Mouse (Mus musculus) 3134 (cell line): Measurements from ENCODE around the gene Rab26.

ENCODE experiments used
- DNase-seq: peaks from one replicate; pipeline ENCODE4 v3.0.0-alpha.2; 2011; ENCODE audit warnings: low spot score; ENCODE audit not compliant: insufficient read length; ENCODE audit errors: extremely low read depth

The Rab26 gene

DNA sequence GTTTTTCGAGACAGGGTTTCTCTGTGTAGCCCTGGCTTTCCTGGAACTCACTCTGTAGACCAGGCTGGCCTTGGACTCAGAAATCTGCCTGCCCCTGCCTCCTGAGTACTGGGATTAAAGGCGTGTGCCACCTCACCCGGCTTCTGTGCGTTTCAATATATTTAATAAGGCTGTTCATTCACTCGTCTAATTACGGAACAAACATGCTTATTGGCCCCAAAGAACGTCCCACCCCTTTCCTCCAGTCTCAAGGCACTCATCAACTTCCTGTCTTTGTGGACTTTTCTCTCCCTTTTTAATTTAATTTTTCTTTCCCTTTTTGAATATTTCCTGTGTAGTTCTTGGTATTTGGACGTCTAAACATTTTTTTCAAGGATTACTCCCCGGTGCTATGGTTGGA is 14.4 kb upstream of the Rab26 start:
- no peak for DNase-seq

DNA sequence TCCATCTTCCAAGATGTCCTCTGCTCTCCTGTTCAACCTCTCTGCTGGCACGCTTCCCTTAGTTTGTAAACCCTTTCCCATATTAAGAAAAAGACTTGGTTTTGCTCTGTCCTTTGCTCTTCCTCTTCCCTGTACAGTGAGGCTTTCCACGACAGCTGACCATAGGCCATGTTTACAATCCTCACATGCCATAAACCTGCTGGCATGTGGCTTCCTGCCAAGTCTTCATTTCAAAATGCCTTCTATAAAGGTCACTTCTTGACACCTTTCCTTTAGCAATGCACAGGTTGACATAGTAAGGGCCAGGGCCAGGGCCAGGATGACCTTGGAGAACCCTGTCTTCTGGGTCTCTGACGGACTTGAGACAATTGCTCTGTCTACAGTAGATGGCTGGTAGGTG is 12.2 kb upstream of the Rab26 start:
- no peak for DNase-seq

DNA sequence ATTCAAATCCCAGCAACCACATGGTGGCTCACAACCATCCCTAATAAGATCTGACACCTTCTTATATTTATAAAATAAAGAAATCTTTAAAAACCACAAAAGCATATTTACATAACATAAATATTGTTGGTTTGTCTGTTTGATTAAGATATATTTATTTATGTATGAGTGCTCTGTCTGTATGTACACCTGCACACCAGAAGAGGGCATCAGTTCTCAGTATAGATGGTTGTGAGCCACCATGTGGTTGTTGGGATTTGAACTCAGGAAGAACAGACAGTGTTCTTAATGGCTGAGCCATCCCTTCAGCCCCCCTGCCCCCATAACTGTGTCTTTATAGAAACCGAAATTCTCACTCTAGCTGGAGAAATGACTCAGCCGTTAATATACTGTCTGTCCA is 11.2 kb upstream of the Rab26 start:
- no peak for DNase-seq

DNA sequence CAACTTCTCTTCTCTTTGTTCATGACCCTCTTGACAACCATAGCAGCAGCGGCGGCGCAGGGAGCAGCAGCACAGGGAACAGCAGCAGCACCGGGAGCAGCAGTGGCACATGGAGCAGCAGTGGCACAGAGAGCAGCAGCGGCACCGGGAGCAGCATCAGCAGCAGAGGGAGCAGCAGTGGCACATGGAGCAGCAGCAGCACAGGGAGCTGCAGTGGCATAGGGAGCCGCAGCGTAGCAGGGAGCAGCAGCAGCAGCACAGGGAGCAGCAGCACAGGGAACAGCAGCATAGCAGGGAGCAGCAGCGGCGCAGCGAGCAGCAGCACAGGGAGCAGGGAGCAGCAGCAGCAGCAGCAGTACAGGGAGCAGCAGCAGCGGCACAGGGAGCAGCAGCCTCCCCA is 10.6 kb upstream of the Rab26 start:
- DNase-seq = no peak

DNA sequence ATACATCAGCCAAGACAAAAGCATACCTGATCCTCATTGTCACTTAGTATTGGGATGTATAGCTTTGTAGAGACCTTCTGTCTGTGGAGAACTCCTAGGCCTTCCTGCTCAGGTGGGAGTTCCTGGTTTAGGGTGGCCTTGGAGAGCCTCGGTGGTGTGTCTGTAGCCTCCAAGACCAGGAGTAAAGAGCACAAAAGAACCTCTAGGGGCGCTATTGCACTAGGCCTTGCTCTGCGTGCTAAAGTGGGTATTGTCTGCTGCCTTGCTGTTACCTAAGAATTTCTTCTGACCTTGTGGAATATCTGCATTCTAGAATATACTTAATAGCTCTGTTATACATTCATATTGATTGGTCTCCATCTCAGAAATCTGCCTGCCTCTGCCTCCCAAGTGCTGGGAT is 6.4 kb upstream of the Rab26 start:
- no peak for DNase-seq

DNA sequence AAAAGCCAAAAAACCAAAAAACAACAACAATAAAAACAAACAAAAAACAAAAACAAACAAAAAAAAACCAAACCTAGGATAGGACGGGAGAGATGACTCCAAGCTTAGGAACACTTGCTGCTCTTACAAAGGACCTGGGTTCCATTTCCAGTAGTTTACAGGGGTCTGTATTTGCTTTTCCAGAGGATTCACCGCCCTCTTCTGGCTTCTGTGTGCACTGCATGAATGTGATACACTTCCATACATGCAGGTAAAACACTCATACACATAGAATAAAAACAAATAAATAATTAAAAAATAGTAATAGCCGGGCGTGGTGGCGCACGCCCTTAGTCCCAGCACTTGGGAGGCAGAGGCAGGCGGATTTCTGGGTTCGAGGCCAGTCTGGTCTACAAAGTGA is 4.9 kb upstream of the Rab26 start:
- DNase-seq = no peak

DNA sequence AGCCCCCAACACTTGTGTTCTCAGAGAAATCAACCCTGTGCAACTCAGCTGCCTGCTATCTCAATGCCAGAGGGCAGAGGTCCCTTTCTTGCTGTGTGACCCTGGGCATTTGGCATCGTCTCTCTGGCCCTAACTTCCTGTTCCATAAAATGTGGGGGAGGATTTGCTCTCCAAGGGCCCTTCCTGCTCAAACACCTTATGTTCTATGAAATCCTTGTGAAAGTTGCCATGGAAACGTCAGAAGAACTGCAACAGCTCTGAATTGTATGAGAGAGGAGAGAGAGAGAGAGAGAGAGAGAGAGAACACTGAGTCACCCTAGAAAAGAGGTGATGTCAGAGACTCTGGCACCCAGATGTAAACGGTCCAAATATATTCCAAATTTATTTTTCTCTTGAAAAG is 3.5 kb upstream of the Rab26 start:
- DNase-seq = no peak

DNA sequence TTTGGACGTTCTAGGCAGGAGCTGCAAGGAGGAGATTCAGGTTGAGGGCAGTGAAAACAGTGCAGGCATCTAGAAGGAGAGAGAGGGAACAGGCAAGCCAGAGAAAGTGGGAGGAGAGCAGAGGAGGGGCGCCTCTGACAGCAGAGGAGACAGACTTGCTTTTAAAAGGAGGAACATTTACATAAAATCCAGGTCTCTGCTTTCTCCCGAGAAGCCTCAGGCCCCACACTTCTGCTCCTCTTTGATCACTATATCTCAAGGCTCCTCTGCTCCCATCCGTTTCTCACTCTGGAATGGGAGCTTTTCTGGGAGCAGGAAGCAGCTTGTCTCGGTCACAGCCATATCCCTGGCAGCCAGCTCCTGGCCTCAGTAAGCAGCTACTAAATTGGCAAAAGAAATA is 1.3 kb upstream of the Rab26 start:
- DNase-seq = no peak

DNA sequence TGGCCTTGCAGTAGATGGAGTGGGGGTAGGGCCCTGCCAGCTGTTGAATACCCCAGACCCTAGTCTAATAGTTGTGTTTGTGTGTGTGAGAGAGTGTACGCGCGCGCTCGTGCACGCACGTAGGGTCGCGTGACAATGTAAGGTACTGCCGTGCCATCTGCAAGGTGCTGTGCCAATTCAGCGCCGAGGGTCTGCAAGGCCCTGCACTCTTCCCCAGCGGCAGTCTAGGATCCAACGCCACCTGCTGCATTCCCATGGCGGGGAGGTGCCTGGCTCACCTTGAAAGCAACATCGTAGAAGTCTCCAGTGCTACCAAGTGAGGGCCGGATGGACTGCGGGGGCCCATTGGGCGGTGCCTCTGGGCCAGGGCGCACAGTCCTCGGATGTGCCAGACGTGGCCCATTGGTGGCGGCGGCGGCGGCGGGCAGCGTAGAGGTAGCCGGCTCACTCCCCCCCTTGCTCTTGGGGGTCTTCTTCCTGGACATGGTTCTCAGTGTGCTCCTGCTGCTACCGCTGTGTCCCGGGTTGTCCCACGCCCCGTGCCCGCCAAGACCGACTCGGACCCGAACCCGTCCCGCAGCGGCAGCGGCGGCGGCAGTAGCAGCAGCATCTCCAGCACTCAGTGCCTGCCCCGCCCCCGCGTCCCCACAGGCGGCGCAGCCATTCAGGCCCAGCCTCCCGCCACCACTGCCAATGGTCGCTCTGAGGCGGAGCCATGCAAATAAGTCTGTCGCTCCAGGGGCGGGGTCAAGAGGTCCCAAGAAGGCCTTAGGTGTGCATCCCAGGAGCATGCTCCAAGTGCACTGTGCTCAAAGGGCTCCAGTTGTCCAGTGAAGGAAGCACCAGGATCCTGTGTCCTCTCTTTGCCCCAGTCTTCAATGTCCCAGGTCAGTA is 664 bp downstream of the Rab26 start:
- no peak for DNase-seq

DNA sequence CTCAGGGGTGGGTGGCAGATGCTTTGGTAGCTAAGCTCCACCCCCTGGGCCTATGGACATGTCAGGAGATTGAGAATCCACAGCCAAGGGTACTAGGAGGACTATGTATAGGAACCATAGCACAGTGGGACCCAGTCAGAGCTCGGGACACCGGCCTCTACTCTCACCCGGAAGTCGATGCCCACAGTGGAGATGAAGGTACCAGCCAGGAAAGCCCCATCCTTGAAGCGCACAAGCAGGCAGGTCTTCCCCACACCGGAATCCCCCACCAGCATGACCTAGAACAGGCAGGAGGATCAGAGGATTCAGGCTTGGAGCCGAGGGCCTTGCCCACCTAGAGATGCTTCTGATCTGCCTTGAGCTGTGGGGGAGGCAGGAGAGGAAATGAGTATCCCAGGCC is 2.0 kb downstream of the Rab26 start:
- DNase-seq = no peak

DNA sequence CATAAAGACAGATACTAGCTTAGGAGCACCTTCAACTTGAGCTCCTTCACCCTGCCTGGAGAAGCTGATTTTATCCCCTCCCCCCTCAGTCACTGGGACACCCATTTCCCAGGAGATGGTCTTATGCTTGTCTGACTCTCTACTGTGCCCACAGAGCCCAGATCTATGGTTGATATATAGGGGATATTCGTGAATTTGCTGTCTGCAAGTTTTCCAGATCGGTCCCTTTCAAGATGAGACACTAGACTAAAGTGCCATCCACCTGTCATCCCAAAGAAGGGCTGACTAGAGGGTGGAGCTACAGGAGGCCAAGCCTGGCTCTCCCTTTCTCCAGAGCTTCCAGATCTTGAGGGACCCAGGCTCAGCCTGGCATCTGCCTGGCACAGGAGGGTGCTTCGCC is 2.9 kb downstream of the Rab26 start:
- no peak for DNase-seq

DNA sequence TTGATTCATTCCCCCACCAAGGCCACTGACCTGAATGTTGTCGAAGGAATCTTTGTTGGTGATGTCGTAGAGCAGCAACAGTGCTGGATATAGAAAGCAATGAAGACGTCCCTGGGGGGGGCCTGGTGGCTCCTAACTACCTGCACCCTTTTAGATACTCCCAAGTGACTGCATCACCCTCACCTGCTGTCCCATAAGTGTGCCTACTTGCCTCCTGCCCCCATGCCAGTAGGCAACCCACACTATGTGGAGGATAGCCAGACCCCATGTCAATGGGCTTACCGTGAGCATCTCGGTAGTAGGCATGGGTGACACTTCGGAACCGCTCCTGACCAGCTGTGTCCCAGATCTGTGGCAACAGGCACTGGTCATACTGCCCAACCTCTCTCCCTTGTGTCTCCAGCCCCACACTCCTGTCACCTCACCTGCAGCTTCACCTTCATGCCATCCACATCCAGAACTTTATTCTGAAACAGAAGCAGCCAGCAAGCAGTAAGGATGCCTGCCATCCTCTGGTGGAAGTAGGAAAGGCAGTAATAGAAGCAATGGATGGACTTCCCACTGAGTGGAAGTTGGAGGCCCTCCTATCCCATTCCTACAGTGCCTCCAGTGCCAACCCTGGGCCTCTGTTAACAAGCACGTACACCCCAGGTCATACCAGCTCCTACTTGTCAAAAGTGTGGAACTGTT is 3.5 kb downstream of the Rab26 start:
- no peak for DNase-seq

DNA sequence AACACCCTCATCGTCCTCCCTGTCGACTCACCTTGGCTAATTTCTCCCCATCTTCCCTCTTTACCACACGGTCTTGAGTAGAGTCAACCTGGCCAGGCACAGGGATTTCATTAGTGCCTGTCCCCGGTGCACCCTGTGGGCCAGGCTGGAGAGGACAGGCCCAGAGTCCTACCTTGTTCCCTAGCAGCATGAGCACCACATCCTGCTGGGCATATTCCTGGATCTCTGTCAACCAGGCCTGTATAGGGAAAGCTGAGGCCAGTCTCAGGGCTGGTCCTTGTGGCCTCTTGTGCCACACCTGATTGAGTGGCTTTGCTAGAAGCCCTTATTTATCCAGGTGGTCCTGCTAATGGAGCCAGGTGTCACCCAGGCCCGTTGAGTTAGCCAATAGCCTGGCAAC is 4.1 kb downstream of the Rab26 start:
- no peak for DNase-seq

DNA sequence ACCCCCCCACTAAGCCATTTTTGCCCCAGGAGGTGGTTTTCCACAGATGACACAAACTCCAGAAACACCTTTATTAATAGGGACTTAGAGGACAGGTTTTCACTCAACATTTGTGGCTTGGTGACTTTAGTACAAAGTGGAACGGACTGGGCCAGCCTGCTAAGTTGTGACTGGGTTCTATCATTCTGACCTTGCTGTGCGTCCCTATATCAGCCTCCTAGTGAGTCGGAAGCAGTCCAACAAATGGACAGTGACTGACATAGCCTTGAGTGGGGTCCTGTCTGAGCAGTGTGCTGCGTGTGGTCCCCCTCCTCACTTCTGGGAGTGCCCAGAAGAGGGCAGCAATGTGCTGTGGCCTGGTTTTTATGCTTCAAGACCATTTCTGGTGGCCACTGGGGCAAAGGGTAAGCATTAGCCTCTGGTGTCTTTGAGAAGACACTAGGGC is 5.0 kb downstream of the Rab26 start:
- peak; percentile 57 for DNase-seq

DNA sequence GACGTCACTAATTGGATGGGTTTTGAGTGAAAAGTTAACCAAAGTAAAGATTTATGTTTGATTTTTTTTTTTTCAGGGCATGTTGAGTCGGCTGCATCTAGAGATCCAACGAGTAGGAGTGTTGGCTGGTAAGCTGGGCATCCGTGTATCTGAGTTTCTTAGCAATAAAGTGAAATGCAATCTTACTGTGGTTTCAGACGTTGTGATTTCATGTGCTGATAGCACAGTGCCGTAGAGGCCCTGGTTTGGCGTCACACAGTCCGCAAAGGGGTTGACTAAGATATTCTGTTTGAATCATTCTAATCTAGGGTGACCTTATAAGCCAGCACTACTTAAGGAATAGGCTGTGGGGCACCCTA is 5.5 kb downstream of the Rab26 start:
- DNase-seq = no peak

DNA sequence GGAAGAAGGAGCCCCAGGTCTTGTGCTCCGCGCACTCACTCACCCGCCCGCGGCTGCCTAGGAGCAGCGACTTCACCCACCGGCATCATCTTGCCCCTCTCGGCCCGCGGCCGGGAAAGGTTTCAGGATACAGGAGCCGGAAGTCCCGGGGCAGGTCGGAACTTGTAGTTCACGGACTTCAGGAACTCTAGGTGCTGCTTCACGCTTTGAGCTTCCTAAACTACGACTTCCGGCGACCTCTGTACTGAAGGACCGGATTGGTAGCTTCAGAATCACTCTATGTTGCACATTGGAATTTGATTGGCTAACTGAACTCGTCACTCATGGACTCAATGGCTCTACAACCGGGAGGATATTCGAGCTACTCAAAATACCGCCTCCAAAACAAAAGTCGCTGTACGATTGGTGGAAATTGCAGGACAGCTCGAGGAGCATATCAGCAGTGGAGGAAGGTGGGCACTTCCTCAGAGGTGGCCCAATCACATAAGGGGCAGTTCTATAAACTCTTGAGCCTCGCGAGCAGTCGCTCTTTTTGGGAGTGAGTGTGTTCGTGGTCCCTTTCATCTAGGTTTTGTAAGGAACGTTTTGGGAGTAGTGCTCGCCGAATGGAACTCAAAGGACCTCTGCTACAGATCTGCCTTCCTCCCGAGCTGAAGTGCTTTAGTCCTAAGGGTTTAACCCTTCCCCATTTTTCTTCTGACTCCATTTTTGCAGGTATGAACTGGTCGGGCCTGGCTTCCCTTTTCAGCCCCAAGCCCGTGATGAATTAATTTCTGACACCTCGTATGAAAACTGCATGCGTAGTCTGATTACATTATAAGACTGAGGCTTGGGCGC is 6.1 kb downstream of the Rab26 start, which contains the start of gene Traf7:
Gene Traf7, minus strand, starts transcription at position 216 of the 837 bp plus-strand sequence.
- peak; percentile 93 for DNase-seq

DNA sequence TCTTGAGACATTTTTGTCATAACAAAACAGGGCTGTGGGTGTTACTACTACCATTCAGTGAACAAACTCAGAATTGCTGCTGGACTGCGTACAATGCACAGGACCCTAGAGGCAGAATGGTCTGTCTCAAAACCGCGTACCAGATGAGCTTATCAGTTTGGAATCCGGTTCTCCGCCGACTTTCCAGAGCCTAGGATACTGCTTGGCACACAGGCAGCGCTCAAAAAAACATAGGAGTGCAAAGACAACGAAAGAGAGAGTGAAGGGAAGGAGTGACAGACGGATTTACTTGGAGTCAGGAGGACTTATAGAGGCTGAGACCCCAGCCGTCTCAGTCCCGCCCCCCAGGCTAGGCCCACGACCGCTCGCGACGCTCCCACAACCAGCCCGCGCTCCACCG is 6.7 kb downstream of the Rab26 start:
- no peak for DNase-seq

DNA sequence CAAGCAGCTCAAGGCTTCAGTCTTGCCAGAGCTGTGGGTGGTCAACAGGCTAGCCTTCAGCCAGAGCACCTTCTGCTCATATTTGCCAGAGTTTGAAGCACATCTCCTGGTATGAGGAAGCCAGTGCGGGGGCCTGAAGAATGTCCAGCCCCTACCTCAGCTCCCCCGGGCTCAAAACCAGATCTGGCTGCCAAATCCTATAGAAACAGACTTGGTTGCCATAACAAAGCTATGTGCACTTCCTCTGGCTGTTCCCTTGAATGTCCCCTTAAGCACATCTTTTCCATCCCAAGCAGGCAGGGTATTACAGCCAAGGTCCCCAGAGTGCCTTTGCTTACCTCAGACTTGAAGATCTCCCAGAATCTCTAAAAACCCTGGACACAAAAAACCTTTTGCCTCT is 9.3 kb downstream of the Rab26 start:
- DNase-seq = no peak

DNA sequence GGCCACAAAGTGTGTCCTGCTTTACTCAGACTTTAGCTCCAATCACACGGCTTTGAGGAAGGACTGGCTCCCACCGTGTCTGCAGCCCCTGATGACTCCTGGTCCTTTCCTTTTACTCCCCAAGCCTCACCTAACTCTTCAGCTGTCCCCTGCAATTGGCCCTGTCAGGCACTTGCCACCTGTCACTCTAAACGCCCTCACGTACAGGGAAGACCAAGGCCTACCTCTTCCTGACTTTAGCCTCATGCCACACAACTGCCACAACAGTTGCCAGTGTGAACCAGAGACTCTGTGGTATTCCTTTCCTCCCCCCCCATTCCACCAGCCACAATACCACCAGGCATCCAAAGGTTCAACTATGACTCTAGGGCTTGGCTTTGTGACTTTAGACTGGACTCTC is 13.6 kb downstream of the Rab26 start:
- DNase-seq = no peak

DNA sequence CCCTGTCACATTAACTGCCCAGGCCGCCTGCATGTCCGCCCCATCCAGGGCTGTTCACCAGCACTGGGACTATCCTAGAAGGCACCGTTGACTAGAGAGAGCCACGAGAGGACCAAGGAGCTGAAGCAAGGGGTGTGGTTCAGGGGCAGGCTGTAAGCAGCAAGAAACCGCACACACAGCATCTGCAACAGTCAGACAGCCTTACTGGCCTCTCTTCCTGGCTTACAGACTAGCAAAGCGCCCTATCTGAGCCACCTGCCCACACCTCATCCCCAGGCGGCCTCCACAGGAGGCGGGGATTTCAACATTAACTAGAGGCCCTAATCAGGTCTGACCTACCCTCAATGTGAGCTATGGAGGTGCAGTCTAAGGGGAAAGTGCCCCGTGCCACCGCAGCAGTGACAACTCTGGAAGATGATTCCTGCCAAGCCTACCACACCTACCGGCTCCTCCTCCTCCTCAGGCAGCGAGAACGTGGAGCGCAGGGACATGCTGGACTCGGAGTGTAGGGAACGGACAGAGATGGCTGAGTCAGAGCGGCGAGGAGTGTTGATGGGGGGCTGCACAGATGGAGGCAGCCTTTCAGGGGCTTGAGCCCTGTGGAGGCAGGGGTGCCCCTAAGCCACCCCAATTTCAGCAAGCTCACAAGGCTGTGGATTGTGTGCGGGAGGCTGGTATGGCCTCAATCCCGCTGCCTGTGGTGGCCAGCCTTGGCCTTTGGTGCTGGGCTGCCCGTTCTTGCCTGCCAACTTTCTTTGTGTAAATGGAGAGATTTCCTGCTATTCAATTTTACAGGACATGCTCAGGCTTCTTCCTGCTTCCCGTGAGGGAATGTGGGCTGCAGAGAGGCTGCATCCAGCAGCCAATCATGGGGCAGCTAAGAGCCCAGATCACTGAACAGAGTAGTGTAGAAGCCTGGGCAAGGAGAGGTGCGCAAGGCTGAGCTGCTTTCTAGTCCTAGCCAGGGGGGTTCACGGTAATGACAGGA is 19.4 kb downstream of the Rab26 start:
- DNase-seq = no peak
